Mouse (Mus musculus): ENCODE data around the gene Gm17606. TPM values are rescaled to one million over a fixed set of nuclear protein-coding genes. Genes with fewer than 3 reads are reported as not detected.
"Not testable (repeated sequence)": the region's sequence is repeated elsewhere in the genome, so short reads cannot be mapped to it uniquely, and the experiment has no call there.

Gm17606 gene
- polyA plus RNA-seq, 1 experiment from 2014 or later: not detected

DNA sequence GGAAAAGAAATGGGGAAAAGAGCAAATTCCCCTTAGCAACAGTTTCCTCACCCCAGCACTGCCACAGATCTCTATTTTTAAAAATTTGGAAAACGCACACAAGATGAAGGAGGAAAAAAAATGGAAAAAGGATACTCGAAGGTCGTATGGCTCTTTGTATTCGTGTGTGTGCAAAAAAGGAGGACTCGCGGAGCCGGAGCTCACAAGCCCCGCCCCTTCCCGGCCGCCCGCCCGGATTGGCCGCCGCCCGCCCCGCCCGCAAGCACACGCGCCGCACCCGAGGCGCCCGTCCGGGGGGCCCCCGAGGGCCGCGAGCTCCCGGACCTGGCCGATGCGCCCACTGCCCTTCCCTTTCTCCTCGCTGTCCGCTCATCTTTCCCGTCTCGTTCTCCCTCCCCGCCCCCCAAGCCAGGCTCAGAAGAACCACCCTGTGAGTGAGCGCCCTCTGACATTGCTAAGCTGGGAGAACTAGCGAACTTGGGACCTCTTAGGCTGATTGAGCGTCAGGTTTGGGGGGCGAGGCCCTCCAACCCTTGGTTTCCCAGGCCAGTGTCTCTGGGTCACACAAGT lies 34.9 kb upstream of the Gm17606 start, which contains the start of gene 4931414P19Rik:
Gene 4931414P19Rik, minus strand, starts transcription at position 242 of the 570 bp plus-strand sequence.
- ChIA-PET POLR2A (no interaction called here), CTCF (interaction anchor here (0.8 to 1.2 kb wide), 2 partner anchors 13 to 36 kb away, joined by 3 read pairs; no protein-coding TSS in a partner anchor)
- DNase-seq (ENCODE audit: low read depth, low spot score) (no peak), ATAC-seq (no peak)
- H3K27me3 ChIP-seq: no peaks in the 10 kb centered on the region
- no peak for TF ChIP-seq CTCF (IDR thresholded peaks at IDR 0.05)
- in situ Hi-C loops (cut with MboI; ENCODE audit: low pct_unique_long_range_greater_than_20kb): no loop called here

- POLR2A ChIA-PET: no interaction called here
- H3K27me3 ChIP-seq: no peaks in the 10 kb centered on the region
- TF ChIP-seq CTCF (IDR thresholded peaks at IDR 0.05): no peak
- DNase-seq (ENCODE audit: low read depth, low spot score): no peak
- ATAC-seq: no peak
- CTCF ChIA-PET: interaction anchor here (1.6 kb wide), 1 partner anchor 79 kb away, joined by 4 read pairs; no protein-coding TSS in a partner anchor
- in situ Hi-C loops (cut with MboI; ENCODE audit: low pct_unique_long_range_greater_than_20kb): no loop called here
Measured at GRCm38 (mm10) chr14:54607226-54607625, 33.5 kb upstream of the Gm17606 start.

DNA sequence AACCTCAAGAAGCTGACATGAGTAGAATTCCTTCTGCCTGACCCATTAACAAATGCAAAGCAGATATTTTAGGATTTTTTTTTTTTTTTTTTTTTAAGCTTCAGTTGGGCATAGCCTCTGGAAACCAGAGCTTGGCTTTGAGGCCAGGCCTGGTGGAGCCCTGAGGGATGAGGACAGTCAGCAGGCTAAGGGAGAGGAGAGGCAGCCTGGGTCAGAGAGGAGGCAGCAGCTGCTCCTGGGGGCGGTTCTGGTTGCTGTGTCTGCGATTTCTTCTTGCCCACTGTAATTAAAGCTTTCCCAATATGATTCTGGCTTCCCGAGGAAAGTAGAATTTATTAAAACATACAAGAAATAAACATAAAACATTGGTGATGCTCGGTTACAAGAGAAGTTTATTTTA lies 31.5 kb upstream of the Gm17606 start:
- ChIA-PET CTCF (interaction anchor here (0.9 to 1.3 kb wide), 5 partner anchors 15 to 40 kb away, joined by 3 to 5 read pairs (median 3); no protein-coding TSS in a partner anchor), POLR2A (interaction anchor here (0.6 kb wide), 1 partner anchor 69 kb away, joined by 4 read pairs; no protein-coding TSS in a partner anchor)
- H3K27me3 ChIP-seq: no peaks in the 10 kb centered on the region
- DNase-seq (ENCODE audit: low read depth, low spot score): no peak
- no peak for ATAC-seq
- in situ Hi-C loops (cut with MboI; ENCODE audit: low pct_unique_long_range_greater_than_20kb): no loop called here
- TF ChIP-seq CTCF (IDR thresholded peaks at IDR 0.05): no peak

DNA sequence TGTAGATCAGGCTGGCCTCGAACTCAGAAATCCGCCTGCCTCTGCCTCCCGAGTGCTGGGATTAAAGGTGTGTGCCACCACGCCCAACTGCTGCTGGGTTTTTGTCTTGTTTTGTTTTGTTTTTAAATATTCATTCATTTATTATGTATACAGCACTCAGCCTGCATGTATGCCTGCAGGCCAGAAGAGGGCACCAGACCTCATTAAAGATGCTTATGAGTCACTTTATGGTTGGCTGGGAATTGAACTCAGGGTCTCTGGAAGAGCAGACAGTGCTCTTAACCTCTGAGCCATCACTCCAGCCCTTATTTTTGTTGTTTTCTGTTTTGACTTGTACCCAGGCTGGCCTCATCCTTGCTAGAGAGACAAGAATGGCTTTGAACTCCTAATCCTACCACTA lies 30.8 kb upstream of the Gm17606 start:
- no peaks in the 10 kb centered on the region for H3K27me3 ChIP-seq
- DNase-seq (ENCODE audit: low read depth, low spot score) (no peak), ATAC-seq (no peak)
- in situ Hi-C loops (cut with MboI; ENCODE audit: low pct_unique_long_range_greater_than_20kb): no loop called here
- TF ChIP-seq CTCF (IDR thresholded peaks at IDR 0.05): peak; percentile 81
- ChIA-PET POLR2A (no interaction called here), CTCF (interaction anchor here (0.9 to 1.5 kb wide), 5 partner anchors 15 to 41 kb away, joined by 3 to 5 read pairs (median 4); no protein-coding TSS in a partner anchor)

- ATAC-seq: no peak
- ChIA-PET POLR2A (no interaction called here), CTCF (interaction anchor here (0.9 to 1.5 kb wide), 4 partner anchors 16 to 82 kb away, joined by 3 to 5 read pairs (median 4); partner anchors contain the start of gene Cdh24)
- in situ Hi-C loops (cut with MboI; ENCODE audit: low pct_unique_long_range_greater_than_20kb): no loop called here
- H3K27me3 ChIP-seq: no peaks in the 10 kb centered on the region
- no peak for DNase-seq (ENCODE audit: low read depth, low spot score)
- no peak for TF ChIP-seq CTCF (IDR thresholded peaks at IDR 0.05)
Measured at GRCm38 (mm10) chr14:54610648-54611047, 30.1 kb upstream of the Gm17606 start.

- in situ Hi-C loops (cut with MboI; ENCODE audit: low pct_unique_long_range_greater_than_20kb); H3K27me3 ChIP-seq; DNase-seq (ENCODE audit: low read depth, low spot score); POLR2A ChIA-PET; ATAC-seq; CTCF ChIA-PET: not testable (repeated sequence)
Measured at GRCm38 (mm10) chr14:54614130-54614529, 26.6 kb upstream of the Gm17606 start.

DNA sequence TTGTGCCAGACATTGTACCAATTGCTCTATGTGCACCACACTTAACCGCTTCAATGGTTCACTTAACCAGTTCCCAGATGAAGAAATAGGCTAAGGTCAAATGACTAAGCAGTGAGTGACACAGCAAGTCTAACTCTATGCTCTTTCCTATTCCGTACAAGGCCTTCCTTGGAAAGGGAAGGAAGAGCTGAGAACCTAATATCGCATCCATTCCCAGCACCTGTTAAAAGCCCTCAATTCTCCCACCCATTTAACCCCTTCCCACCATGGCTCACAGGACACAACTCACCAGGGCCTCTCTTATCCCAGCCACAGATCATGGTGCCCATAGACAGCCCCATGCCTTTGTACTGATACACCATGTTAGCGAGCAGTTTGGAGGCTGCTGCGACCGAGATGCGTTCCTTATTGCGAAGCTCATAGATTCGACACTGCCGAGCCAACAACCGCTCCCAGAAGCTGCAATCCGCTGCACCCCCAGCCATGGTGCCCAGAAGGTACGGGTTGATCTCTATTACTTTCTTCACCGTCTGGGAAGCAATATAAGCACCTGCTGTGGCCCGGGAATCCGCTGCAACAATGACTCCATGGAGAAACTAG lies 24.4 kb upstream of the Gm17606 start:
- ATAC-seq (no peak), DNase-seq (ENCODE audit: low read depth, low spot score) (no peak)
- TF ChIP-seq CTCF (IDR thresholded peaks at IDR 0.05): no peak
- POLR2A ChIA-PET: interaction anchor here (1.1 kb wide), 1 partner anchor 12 kb away, joined by 4 read pairs; no protein-coding TSS in a partner anchor
- in situ Hi-C loops (cut with MboI; ENCODE audit: low pct_unique_long_range_greater_than_20kb): no loop called here
- CTCF ChIA-PET: interaction anchor here (0.6 to 1.3 kb wide), 4 partner anchors 23 to 88 kb away, joined by 3 read pairs; partner anchors contain the start of gene Haus4
- no peaks in the 10 kb centered on the region for H3K27me3 ChIP-seq

DNA sequence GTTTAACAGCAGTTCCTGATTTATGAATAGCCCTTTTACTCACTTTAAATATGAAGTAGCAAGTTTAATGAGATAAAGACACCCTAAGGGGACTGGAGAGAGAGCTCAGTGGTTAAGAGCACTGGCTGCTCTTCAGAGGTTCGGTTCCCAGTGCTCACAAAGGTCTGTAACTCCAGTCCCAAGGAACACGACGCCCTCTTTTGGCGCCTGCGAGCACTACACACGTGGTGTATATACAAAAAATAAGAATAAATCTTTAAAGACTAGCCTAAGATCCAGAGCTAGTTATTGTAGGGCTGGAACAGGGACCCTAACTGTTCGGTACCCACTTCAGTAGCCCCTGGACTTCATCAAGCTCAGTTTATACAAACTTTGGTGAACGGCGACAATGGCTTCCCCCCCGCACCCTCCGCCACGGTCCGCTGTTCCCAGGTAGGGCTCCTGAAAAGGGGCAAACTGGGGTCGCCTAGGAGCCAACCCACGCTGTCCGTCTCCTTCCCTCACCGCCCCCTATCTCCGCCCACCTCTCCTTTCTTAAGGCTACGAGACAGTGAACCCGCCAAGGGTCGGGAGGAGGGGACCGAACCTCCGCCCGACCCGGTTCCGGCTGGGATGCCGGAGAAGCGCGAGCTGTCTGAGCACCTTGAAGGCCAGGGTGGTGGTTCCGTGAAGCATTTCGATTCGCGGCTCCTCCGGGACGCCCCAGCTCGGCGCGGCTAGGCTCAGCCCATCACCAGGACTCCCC lies 23.4 kb upstream of the Gm17606 start:
- no peaks in the 10 kb centered on the region for H3K27me3 ChIP-seq
- ATAC-seq (no peak), DNase-seq (ENCODE audit: low read depth, low spot score) (no peak)
- ChIA-PET POLR2A (interaction anchor here (1.1 to 1.8 kb wide), 2 partner anchors 13 to 41 kb away, joined by 4 read pairs; no protein-coding TSS in a partner anchor), CTCF (interaction anchor here (0.8 to 4.6 kb wide), 5 partner anchors 9 to 89 kb away, joined by 3 to 18 read pairs (median 3); partner anchors contain the start of gene Haus4)
- no peak for TF ChIP-seq CTCF (IDR thresholded peaks at IDR 0.05)
- in situ Hi-C loops (cut with MboI; ENCODE audit: low pct_unique_long_range_greater_than_20kb): no loop called here

DNA sequence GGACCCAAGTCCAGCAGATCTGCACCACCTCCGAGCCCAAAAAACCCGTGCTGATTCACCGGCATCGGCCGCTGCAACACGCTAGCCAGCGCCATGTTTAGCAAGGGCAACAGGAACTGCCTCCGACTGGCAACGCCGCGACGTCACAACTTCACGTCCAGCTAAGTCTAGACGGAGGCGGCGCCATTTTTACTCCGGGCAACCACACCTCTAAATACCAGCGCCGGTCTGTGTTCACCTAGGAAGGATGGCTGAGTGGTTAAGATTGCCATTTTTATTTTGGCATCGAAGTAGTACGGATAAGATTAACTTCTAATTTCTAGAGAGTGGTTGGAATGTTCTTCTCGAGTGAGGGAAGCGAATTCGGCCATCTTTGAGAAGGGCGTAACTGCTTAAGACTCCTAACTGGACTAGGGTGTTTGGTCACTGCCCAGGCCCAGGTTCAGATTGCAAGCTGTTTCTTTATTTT lies 22.8 kb upstream of the Gm17606 start, which contains the start of gene Psmb5:
Gene Psmb5, minus strand, starts transcription at position 126 of the 469 bp plus-strand sequence.
- ATAC-seq: peak; percentile 76
- ChIA-PET POLR2A (interaction anchor here (1.0 to 1.8 kb wide), 3 partner anchors 14 to 47 kb away, joined by 3 to 4 read pairs (median 4); no protein-coding TSS in a partner anchor), CTCF (interaction anchor here (1.0 to 4.6 kb wide), 4 partner anchors 8 to 89 kb away, joined by 3 to 18 read pairs (median 4); no protein-coding TSS in a partner anchor)
- TF ChIP-seq CTCF (IDR thresholded peaks at IDR 0.05): no peak
- no peaks in the 10 kb centered on the region for H3K27me3 ChIP-seq
- in situ Hi-C loops (cut with MboI; ENCODE audit: low pct_unique_long_range_greater_than_20kb): no loop called here
- DNase-seq (ENCODE audit: low read depth, low spot score): no peak

GRCm38 (mm10) chr14:54621133-54621532 lies 19.6 kb upstream of the Gm17606 start, which contains the start of gene Psmb11:
Psmb11 (plus strand) TSS chr14:54621433.
- H3K27me3 ChIP-seq: no peaks in the 10 kb centered on the region
- no peak for ATAC-seq
- no peak for DNase-seq (ENCODE audit: low read depth, low spot score)
- TF ChIP-seq CTCF (IDR thresholded peaks at IDR 0.05): no peak
- in situ Hi-C loops (cut with MboI; ENCODE audit: low pct_unique_long_range_greater_than_20kb): no loop called here
- ChIA-PET CTCF (interaction anchor here (4.6 kb wide), 1 partner anchor 16 kb away, joined by 18 read pairs; no protein-coding TSS in a partner anchor), POLR2A (no interaction called here)

Data from Patski (cell line).